Mouse (Mus musculus) CH12.LX (cell line): ENCODE measurements around the gene Mtr. TPM values are rescaled to one million over a fixed set of nuclear protein-coding genes. Genes with fewer than 3 reads are reported as not detected.

ENCODE experiments used
- DNase-seq: peaks from one replicate; pipeline ENCODE4 v3.0.0-alpha.2; 2013; ENCODE audit errors: extremely low read depth
- H3K27ac ChIP-seq: 2 replicates; pipeline ENCODE4 v1.5.1; 2012; ENCODE audit warnings: low read depth, mild to moderate bottlenecking, control low read depth, moderate library complexity; ENCODE audit not compliant: insufficient read depth
- H3K27me3 ChIP-seq: replicated peaks from 2 replicates; pipeline ENCODE3; 2012; ENCODE audit warnings: inconsistent platforms
- H3K36me3 ChIP-seq, 2 experiments: replicated peaks in 1 of 2; 2 replicates each; pipeline versions ENCODE3 to v1.6.1; 2012; ENCODE audit warnings: inconsistent platforms in 1 of 2, low read length in 1 of 2, mild to moderate bottlenecking in 1 of 2, mixed read lengths in 1 of 2, moderate library complexity in 1 of 2; ENCODE audit not compliant: control insufficient read depth in 1 of 2, insufficient read depth in 1 of 2
- H3K4me1 ChIP-seq, 2 experiments: 2 replicates each; pipeline ENCODE4 v1.6.1; 2012; ENCODE audit warnings: inconsistent platforms in 1 of 2, moderate library complexity in 1 of 2; ENCODE audit not compliant: insufficient read depth in 2 of 2, control insufficient read depth in 1 of 2
- H3K4me2 ChIP-seq: 2 replicates; pipeline ENCODE4 v1.6.1; 2012; ENCODE audit warnings: low read depth, mild to moderate bottlenecking, control low read depth; ENCODE audit not compliant: poor library complexity, insufficient read depth, severe bottlenecking
- H3K4me3 ChIP-seq, 3 experiments: fragments of 150-350 bp in 1 of 3; sonication (generic) in 1 of 3; replicated peaks in 1 of 3; 2 replicates each; pipeline versions ENCODE3 to v1.5.1; 2011 to 2012; ENCODE audit warnings: low read depth in 2 of 3, low read length in 2 of 3, mild to moderate bottlenecking in 2 of 3, moderate library complexity in 2 of 3, control low read depth in 1 of 3, improper control_type of control experiment in 1 of 3, inconsistent platforms in 1 of 3, mixed read lengths in 1 of 3; ENCODE audit not compliant: poor library complexity in 1 of 3
- H3K79me2 ChIP-seq: replicated peaks from 2 replicates; pipeline ENCODE4 v1.6.1; 2012; ENCODE audit warnings: mild to moderate bottlenecking, moderate library complexity; ENCODE audit not compliant: control insufficient read depth, poor library complexity, insufficient read depth, severe bottlenecking; ENCODE audit errors: extremely low read depth
- H3K9ac ChIP-seq: 2 replicates; pipeline ENCODE4 v1.6.1; 2012; ENCODE audit warnings: low read depth, mild to moderate bottlenecking, control low read depth, moderate library complexity; ENCODE audit not compliant: insufficient read depth
- H3K9me3 ChIP-seq: replicated peaks from 2 replicates; pipeline ENCODE3; 2012; ENCODE audit warnings: low read length, inconsistent platforms, mixed read lengths
- CTCF ChIP-seq, 2 experiments: IDR thresholded peaks in 1 of 2; conservative IDR thresholded peaks in 1 of 2; 2 replicates each; pipeline ENCODE4 v1.5.1; 2011 to 2012; ENCODE audit warnings: low read depth in 2 of 2, low read length in 2 of 2, improper control_type of control experiment in 1 of 2, inconsistent platforms in 1 of 2, mild to moderate bottlenecking in 1 of 2, moderate library complexity in 1 of 2
- E2F4 ChIP-seq: IDR thresholded peaks from 2 replicates; pipeline ENCODE4 v1.6.1; 2011; ENCODE audit warnings: low read depth, low read length, improper control_type of control experiment; ENCODE audit not compliant: insufficient replicate concordance
- JUN ChIP-seq: IDR thresholded peaks from 2 replicates; pipeline ENCODE4 v1.6.1; 2011; ENCODE audit warnings: low read depth, mild to moderate bottlenecking, low read length, improper control_type of control experiment, moderate library complexity; ENCODE audit not compliant: insufficient read depth
- JUND ChIP-seq: conservative IDR thresholded peaks from 2 replicates; pipeline ENCODE4 v1.6.1; 2011; ENCODE audit warnings: low read depth, low read length, improper control_type of control experiment
- MEF2A ChIP-seq: IDR thresholded peaks from 2 replicates; pipeline ENCODE4 v1.6.1; 2014; ENCODE audit warnings: low read depth, mild to moderate bottlenecking, inconsistent platforms, low read length, improper control_type of control experiment, borderline replicate concordance
- MXI1 ChIP-seq: IDR thresholded peaks from 2 replicates; pipeline ENCODE4 v1.6.1; 2011; ENCODE audit warnings: mild to moderate bottlenecking, low read depth, low read length, improper control_type of control experiment
- MYC ChIP-seq: IDR thresholded peaks from 2 replicates; pipeline ENCODE4 v1.6.1; 2011; ENCODE audit warnings: low read depth, mild to moderate bottlenecking, improper control_type of control experiment, low read length
- NELFE ChIP-seq: IDR thresholded peaks from 2 replicates; pipeline ENCODE4 v1.6.1; 2011; ENCODE audit warnings: low read depth, low read length, improper control_type of control experiment
- POLR2AphosphoS2 ChIP-seq: IDR thresholded peaks from 2 replicates; pipeline ENCODE4 v1.6.1; 2011; ENCODE audit warnings: low read depth, low read length, improper control_type of control experiment
- RAD21 ChIP-seq: IDR thresholded peaks from 2 replicates; pipeline ENCODE4 v1.6.1; 2011; ENCODE audit warnings: low read depth, mild to moderate bottlenecking, low read length, improper control_type of control experiment, moderate library complexity
- SMC3 ChIP-seq: IDR thresholded peaks from 2 replicates; pipeline ENCODE4 v1.6.1; 2011; ENCODE audit warnings: low read depth, low read length, improper control_type of control experiment
- TCF12 ChIP-seq: IDR thresholded peaks from 2 replicates; pipeline ENCODE4 v1.6.1; 2014; ENCODE audit warnings: low read depth, mild to moderate bottlenecking, inconsistent platforms, low read length, improper control_type of control experiment
- ZKSCAN1 ChIP-seq: IDR thresholded peaks from 2 replicates; pipeline ENCODE4 v1.6.1; 2012; ENCODE audit warnings: low read depth, inconsistent platforms, low read length, improper control_type of control experiment, borderline replicate concordance
- dilution Hi-C: fragments of 300-500 bp; cut with MboI; formaldehyde crosslinking; loops from 2 replicates; pipeline ENCODE4 v1.14.3; 2020; ENCODE audit warnings: low sequenced_read_pairs; ENCODE audit not compliant: extremely low pct_unique_long_range_greater_than_20kb, extremely low pct_ligation_motif_present
- in situ Hi-C: fragments of 300-500 bp; cut with MboI; formaldehyde crosslinking; loops from 3 replicates; pipeline ENCODE4 v1.14.3; 2019; ENCODE audit warnings: low sequenced_read_pairs, low pct_ligation_motif_present, low pct_unique_long_range_greater_than_20kb, mixed read lengths
- polyA plus RNA-seq: library from polyadenylated mRNA; unstranded; fragments of >175 nt; gene quantifications from 2 replicates; pipeline ENCODE4 v1.2.1, GENCODE M21; 2012; ENCODE audit warnings: low read depth; ENCODE audit not compliant: insufficient read length
- total RNA-seq, 2 experiments: library from RNA; depleted of rRNA; stranded (reverse); fragments of 300-350 nt in 1 of 2; fragments of >200 nt in 1 of 2; gene quantifications; 2 replicates each; pipeline ENCODE4 v1.2.3; 2012 to 2014

Gene Mtr
- total and polyA plus RNA-seq, 3 experiments: 13.2 to 28.6 (median 22.0) TPM

DNA sequence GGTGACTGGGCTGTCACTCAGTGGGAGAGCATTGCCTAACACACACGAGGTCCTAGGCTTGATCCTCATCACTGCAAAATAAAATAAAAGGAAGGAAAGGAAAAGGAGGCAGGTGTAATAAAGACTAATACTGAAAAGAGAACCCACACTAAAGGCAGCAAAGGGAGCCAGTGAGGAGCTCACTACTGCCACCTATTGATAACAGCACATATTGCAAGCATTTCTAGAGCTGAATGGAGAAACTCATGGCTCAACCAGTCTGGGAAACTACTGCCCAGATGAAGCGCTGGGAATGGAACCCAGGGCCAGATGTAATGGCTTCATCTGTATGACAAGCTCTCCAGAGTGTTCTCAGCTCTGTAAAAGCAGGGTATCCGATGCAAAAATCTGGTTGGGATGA is 15.0 kb upstream of the Mtr start:
- dilution Hi-C loops: no loop called here
- TF ChIP-seq MYC (no peak), RAD21 (peak; percentile 58), E2F4 (no peak), CTCF (conservative IDR thresholded peaks at IDR 0.05 in 1 of 2, IDR thresholded peaks at IDR 0.05 in 1 of 2; ENCODE audit: low read depth in 2 of 2, low read length in 2 of 2) (peak; percentile 76 to 95), SMC3 (peak; percentile 54)
- TF ChIP-seq, all 38 proteins: peak for 3
- no peak overlapping the region for H3K4me3 ChIP-seq
- no peaks in the 10 kb centered on the region for H3K79me2 ChIP-seq
- H3K9me3 ChIP-seq: no peaks in the 10 kb centered on the region
- H3K27ac ChIP-seq: no peak overlapping the region
- no peak overlapping the region for H3K9ac ChIP-seq
- H3K4me1 ChIP-seq: no peaks in the 10 kb centered on the region
- no peaks in the 10 kb centered on the region for H3K27me3 ChIP-seq
- H3K36me3 ChIP-seq: no peaks in the 10 kb centered on the region
- DNase-seq: peak; percentile 65
- in situ Hi-C loops: no loop called here
- no peak overlapping the region; the same call in 1 of the 2 replicates for H3K4me2 ChIP-seq

DNA sequence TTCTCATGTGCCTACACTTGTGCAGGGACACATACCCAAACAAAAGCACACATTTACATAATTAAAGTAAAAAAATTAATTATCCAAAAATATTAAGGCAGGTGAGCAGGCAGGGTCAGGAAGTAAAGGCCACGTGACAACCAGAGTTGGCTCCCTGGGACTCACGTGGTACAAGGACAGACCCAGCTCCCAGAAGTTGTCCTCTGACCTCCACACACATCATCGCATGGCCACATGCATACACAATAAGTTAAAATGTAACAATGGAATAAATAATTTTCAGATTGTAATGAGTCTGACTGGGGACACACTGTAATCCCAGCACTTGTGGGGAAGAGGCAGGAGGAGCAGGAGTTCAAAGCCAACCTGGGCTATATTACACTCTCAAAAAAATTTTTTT is 10.1 kb upstream of the Mtr start:
- H3K9me3 ChIP-seq: peaks cover 3% of the 10 kb centered on the region
- no peaks in the 10 kb centered on the region for H3K27me3 ChIP-seq
- no peak for DNase-seq
- no peak overlapping the region for H3K4me2 ChIP-seq
- dilution Hi-C loops (no loop called here), in situ Hi-C loops (no loop called here)
- no peaks in the 10 kb centered on the region for H3K4me1 ChIP-seq
- no peak overlapping the region for H3K9ac ChIP-seq
- TF ChIP-seq CTCF (conservative IDR thresholded peaks at IDR 0.05 in 1 of 2, IDR thresholded peaks at IDR 0.05 in 1 of 2; ENCODE audit: low read depth in 2 of 2, low read length in 2 of 2) (no peak), JUN (no peak), TCF12 (no peak), MXI1 (no peak), RAD21 (no peak), ZKSCAN1 (no peak), JUND (no peak), MEF2A (no peak), POLR2AphosphoS2 (no peak)
- H3K4me3 ChIP-seq: no peak overlapping the region
- H3K79me2 ChIP-seq: no peaks in the 10 kb centered on the region
- H3K27ac ChIP-seq: no peak overlapping the region
- H3K36me3 ChIP-seq: no peaks in the 10 kb centered on the region

DNA sequence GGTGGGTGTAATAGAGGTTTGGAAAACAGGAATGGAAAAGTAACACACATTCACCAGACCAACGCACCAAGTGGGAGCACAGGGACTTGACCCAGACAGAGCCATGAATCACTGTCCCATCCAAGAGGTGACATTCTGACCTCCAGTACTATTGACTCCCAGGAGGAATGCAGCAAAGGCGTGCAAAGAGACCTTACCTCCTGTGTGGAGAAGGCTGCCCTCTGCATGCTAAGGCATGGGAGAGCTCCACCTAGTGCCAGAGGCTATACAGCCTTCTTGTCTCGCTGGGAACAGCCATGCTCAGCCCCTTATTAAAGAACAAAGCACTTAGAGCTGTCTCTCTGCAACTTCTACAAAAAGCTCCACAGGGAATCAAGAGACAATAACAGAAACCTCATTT is 9.2 kb upstream of the Mtr start:
- no peaks in the 10 kb centered on the region for H3K36me3 ChIP-seq
- no peaks in the 10 kb centered on the region for H3K27me3 ChIP-seq
- no peaks in the 10 kb centered on the region for H3K4me1 ChIP-seq
- H3K27ac ChIP-seq: no peak overlapping the region
- in situ Hi-C loops (no loop called here), dilution Hi-C loops (no loop called here)
- TF ChIP-seq CTCF (conservative IDR thresholded peaks at IDR 0.05 in 1 of 2, IDR thresholded peaks at IDR 0.05 in 1 of 2; ENCODE audit: low read depth in 2 of 2, low read length in 2 of 2): peak in 1 of 2 experiments; percentile 49; a peak in 2 of 4 replicates
- TF ChIP-seq NELFE: no peak
- H3K4me2 ChIP-seq: no peak overlapping the region
- no peak overlapping the region for H3K9ac ChIP-seq
- peaks cover 3% of the 10 kb centered on the region for H3K9me3 ChIP-seq
- no peak overlapping the region for H3K4me3 ChIP-seq
- no peaks in the 10 kb centered on the region for H3K79me2 ChIP-seq
- no peak for DNase-seq
